Mouse (Mus musculus) limb, embryonic 11.5 days (tissue): ENCODE measurements at regions not wholly inside any gene's neighbourhood (a gene's known extent, or its start where the extent isn't known, plus 50 kb on each side); places are given as distances from the start of the nearest gene placed in this dataset.

Experiments used
- ATAC-seq: fragments of 200-750 bp; cut with Nextera tagmentation; 2 replicates; pipeline ENCODE4 v1.8.0; 2017; ENCODE audit warnings: low read depth; ENCODE audit not compliant: insufficient number of reproducible peaks, low FRiP score, low TSS enrichment
- DNase-seq: peaks from one replicate; pipeline ENCODE4 v3.0.0-alpha.2; 2015; ENCODE audit warnings: low spot score
- H3K27ac ChIP-seq: fragments of 300-500 bp; sonication (generic); replicated peaks from 2 replicates; pipeline ENCODE4 v1.5.1; 2014; ENCODE audit warnings: low read depth, mild to moderate bottlenecking, low read length
- H3K27me3 ChIP-seq: fragments of 300-500 bp; sonication (generic); 2 replicates; pipeline ENCODE4 v1.6.1; 2014; ENCODE audit warnings: mild to moderate bottlenecking, low read length, mixed read lengths; ENCODE audit not compliant: control insufficient read depth, insufficient read depth
- H3K36me3 ChIP-seq: fragments of 300-500 bp; sonication (generic); 2 replicates; pipeline ENCODE4 v1.6.1; 2014; ENCODE audit warnings: mild to moderate bottlenecking, low read length, moderate library complexity, mixed read lengths; ENCODE audit not compliant: control insufficient read depth, insufficient read depth
- H3K4me1 ChIP-seq: fragments of 300-500 bp; sonication (generic); 2 replicates; pipeline ENCODE4 v1.6.1; 2014; ENCODE audit warnings: low read length, mixed read lengths; ENCODE audit not compliant: control insufficient read depth, insufficient read depth
- H3K4me2 ChIP-seq: fragments of 300-500 bp; sonication (generic); 2 replicates; pipeline ENCODE4 v1.6.1; 2014; ENCODE audit warnings: low read depth, mild to moderate bottlenecking, moderate library complexity; ENCODE audit not compliant: severe bottlenecking
- H3K4me3 ChIP-seq: fragments of 300-500 bp; sonication (generic); 2 replicates; pipeline ENCODE4 v1.5.1; 2014; ENCODE audit warnings: low read depth, low read length
- H3K9ac ChIP-seq: fragments of 300-500 bp; sonication (generic); 2 replicates; pipeline ENCODE4 v1.6.1; 2014; ENCODE audit warnings: mild to moderate bottlenecking, low read length
- H3K9me3 ChIP-seq: fragments of 300-500 bp; sonication (generic); 2 replicates; pipeline ENCODE4 v1.6.1; 2016; ENCODE audit warnings: low read length; ENCODE audit not compliant: control insufficient read depth
- WGBS: fragments of 180-500 bp; shearing (Covaris S2); extraction: QIAGEN DNeasy Blood & Tissue Kit; methylation state at CpG from one replicate; pipeline ENCODE4 v1.1.7; 2014; 5-methylcytosine and 5-hydroxymethylcytosine counted together

GRCm38 (mm10) chr8:78024964-78025363 lies 188.1 kb upstream of the Ttc29 start:
- Histone ChIP-seq H3K27ac (no peak overlapping the region), H3K4me3 (no peak overlapping the region), H3K27me3 (no peaks in the 10 kb centered on the region), H3K36me3 (no peaks in the 10 kb centered on the region), H3K9me3 (no peaks in the 10 kb centered on the region), H3K4me1 (0 out of 2 replicates have a peak, but pooled peaks cover 4% of the 10 kb centered on the region), H3K4me2 (no peak overlapping the region), H3K9ac (no peak overlapping the region)
- no peak for ATAC-seq
- WGBS = 76% methylated on average over 5 of the region's 5 CpGs
- DNase-seq = no peak

- Histone ChIP-seq H3K36me3 (no peaks in the 10 kb centered on the region), H3K27ac (no peak overlapping the region), H3K4me3 (no peak overlapping the region), H3K27me3 (no peaks in the 10 kb centered on the region), H3K4me1 (0 out of 2 replicates have a peak, but pooled peaks cover 4% of the 10 kb centered on the region), H3K9me3 (no peaks in the 10 kb centered on the region), H3K4me2 (no peak overlapping the region), H3K9ac (no peak overlapping the region)
- no peak for ATAC-seq
- WGBS = 86% methylated on average over 2 of the region's 2 CpGs
- DNase-seq = no peak
Observed at GRCm38 (mm10) chr8:78027371-78027770, 185.7 kb upstream of the Ttc29 start.

GRCm38 (mm10) chr8:78028928-78029327 lies 184.2 kb upstream of the Ttc29 start:
- DNase-seq (no peak), ATAC-seq (no peak)
- H3K27me3 ChIP-seq = no peaks in the 10 kb centered on the region
- WGBS = 88% methylated on average over 1 of the region's 1 CpGs
- H3K9ac ChIP-seq = no peak overlapping the region
- no peaks in the 10 kb centered on the region for H3K36me3 ChIP-seq
- H3K9me3 ChIP-seq = no peaks in the 10 kb centered on the region
- H3K27ac ChIP-seq = no peak overlapping the region
- 0 out of 2 replicates have a peak, but pooled peaks cover 1% of the 10 kb centered on the region for H3K4me1 ChIP-seq
- H3K4me2 ChIP-seq = no peak overlapping the region
- no peak overlapping the region for H3K4me3 ChIP-seq

- WGBS = 88% methylated on average over 4 of the region's 4 CpGs
- no peaks in the 10 kb centered on the region for H3K4me1 ChIP-seq
- no peak for ATAC-seq
Observed at GRCm38 (mm10) chr8:78031811-78032210, 181.3 kb upstream of the Ttc29 start.

GRCm38 (mm10) chr8:78034687-78035086 lies 178.4 kb upstream of the Ttc29 start:
- Histone ChIP-seq H3K9me3 (no peaks in the 10 kb centered on the region), H3K4me1 (no peaks in the 10 kb centered on the region), H3K4me2 (no peak overlapping the region), H3K27me3 (no peaks in the 10 kb centered on the region), H3K9ac (no peak overlapping the region), H3K36me3 (no peaks in the 10 kb centered on the region), H3K27ac (no peak overlapping the region), H3K4me3 (no peak overlapping the region)
- ATAC-seq (no peak), DNase-seq (no peak)
- 87% methylated on average over 4 of the region's 4 CpGs for WGBS

More at GRCm38 (mm10) chr8:78031811-78032210, 181.3 kb upstream of the Ttc29 start:
- no peak overlapping the region for H3K27ac ChIP-seq
- no peaks in the 10 kb centered on the region for H3K9me3 ChIP-seq
- H3K4me2 ChIP-seq = no peak overlapping the region
- H3K9ac ChIP-seq = no peak overlapping the region
- no peak for DNase-seq
- no peaks in the 10 kb centered on the region for H3K27me3 ChIP-seq
- no peak overlapping the region for H3K4me3 ChIP-seq
- no peaks in the 10 kb centered on the region for H3K36me3 ChIP-seq

GRCm38 (mm10) chr8:78037218-78037617 lies 175.9 kb upstream of the Ttc29 start:
- no peak overlapping the region for H3K9ac ChIP-seq
- ATAC-seq (no peak), DNase-seq (no peak)
- no peaks in the 10 kb centered on the region for H3K27me3 ChIP-seq
- H3K4me3 ChIP-seq = no peak overlapping the region
- H3K4me1 ChIP-seq = no peaks in the 10 kb centered on the region
- 32% methylated on average over 1 of the region's 1 CpGs for WGBS
- H3K27ac ChIP-seq = no peak overlapping the region
- H3K4me2 ChIP-seq = no peak overlapping the region
- no peaks in the 10 kb centered on the region for H3K36me3 ChIP-seq
- no peaks in the 10 kb centered on the region for H3K9me3 ChIP-seq

- ATAC-seq (no peak), DNase-seq (peak; percentile 4)
- no peaks in the 10 kb centered on the region for H3K36me3 ChIP-seq
- H3K9ac ChIP-seq = no peak overlapping the region
- no peaks in the 10 kb centered on the region for H3K27me3 ChIP-seq
- H3K4me1 ChIP-seq = no peaks in the 10 kb centered on the region
- no peak overlapping the region for H3K4me2 ChIP-seq
- H3K4me3 ChIP-seq = no peak overlapping the region
- no peaks in the 10 kb centered on the region for H3K9me3 ChIP-seq
- 92% methylated on average over 3 of the region's 3 CpGs for WGBS
- H3K27ac ChIP-seq = no peak overlapping the region
Observed at GRCm38 (mm10) chr8:78046691-78047090, 166.4 kb upstream of the Ttc29 start.

- Histone ChIP-seq H3K27ac (no peak overlapping the region), H3K4me1 (0 out of 2 replicates have a peak, but pooled peaks cover 3% of the 10 kb centered on the region), H3K9ac (no peak overlapping the region), H3K36me3 (no peaks in the 10 kb centered on the region), H3K9me3 (no peaks in the 10 kb centered on the region), H3K4me3 (no peak overlapping the region), H3K27me3 (no peaks in the 10 kb centered on the region), H3K4me2 (no peak overlapping the region)
- DNase-seq (peak; percentile 13), ATAC-seq (no peak)
- 65% methylated on average over 3 of the region's 3 CpGs for WGBS
Observed at GRCm38 (mm10) chr8:78050768-78051167, 162.3 kb upstream of the Ttc29 start.

- ATAC-seq (no peak), DNase-seq (peak; percentile 41)
- H3K4me3 ChIP-seq = no peak overlapping the region
- WGBS = 14% methylated on average over 5 of the region's 5 CpGs
- 0 out of 2 replicates have a peak, but pooled peaks cover 3% of the 10 kb centered on the region for H3K4me1 ChIP-seq
- H3K36me3 ChIP-seq = no peaks in the 10 kb centered on the region
- H3K4me2 ChIP-seq = no peak overlapping the region
- H3K9ac ChIP-seq = no peak overlapping the region
- H3K27me3 ChIP-seq = no peaks in the 10 kb centered on the region
- H3K9me3 ChIP-seq = no peaks in the 10 kb centered on the region
- H3K27ac ChIP-seq = no peak overlapping the region
Observed at GRCm38 (mm10) chr8:78054435-78054834, 158.7 kb upstream of the Ttc29 start.
